Mouse (Mus musculus) hindbrain, embryonic 14.5 days (tissue): ENCODE data around the gene Gm6370. TPM values are rescaled to one million over a fixed set of nuclear protein-coding genes. Genes with fewer than 3 reads are reported as not detected.
"Not testable (repeated sequence)": the region's sequence is repeated elsewhere in the genome, so short reads cannot be mapped to it uniquely, and the experiment has no call there.

Source experiments
- ATAC-seq: fragments of 200-750 bp; cut with Nextera tagmentation; 2 replicates; pipeline ENCODE4 v1.8.0; 2017; ENCODE audit warnings: moderate number of reproducible peaks, mild to moderate bottlenecking, moderate TSS enrichment, moderate library complexity; ENCODE audit not compliant: low FRiP score
- DNase-seq: peaks from one replicate; pipeline ENCODE4 v3.0.0-alpha.2; 2015; ENCODE audit warnings: low spot score
- H3K27ac ChIP-seq: fragments of 300-500 bp; sonication (generic); 2 replicates; pipeline ENCODE4 v1.5.1; 2014; ENCODE audit warnings: mild to moderate bottlenecking, moderate library complexity
- H3K27me3 ChIP-seq: fragments of 300-500 bp; sonication (generic); 2 replicates; pipeline ENCODE4 v1.6.1; 2014; ENCODE audit warnings: mild to moderate bottlenecking, low read length, mixed read lengths; ENCODE audit not compliant: control insufficient read depth, insufficient read depth
- H3K36me3 ChIP-seq: fragments of 300-500 bp; sonication (generic); replicated peaks from 2 replicates; pipeline ENCODE4 v1.6.1; 2014; ENCODE audit not compliant: control insufficient read depth, insufficient read depth
- H3K4me1 ChIP-seq: fragments of 300-500 bp; sonication (generic); replicated peaks from 2 replicates; pipeline ENCODE4 v1.6.1; 2014; ENCODE audit warnings: antibody characterized with exemption, low read length, mixed read lengths; ENCODE audit not compliant: control insufficient read depth, insufficient read depth
- H3K4me2 ChIP-seq: fragments of 300-500 bp; sonication (generic); replicated peaks from 2 replicates; pipeline ENCODE4 v1.6.1; 2014; ENCODE audit warnings: mild to moderate bottlenecking, moderate library complexity
- H3K4me3 ChIP-seq: fragments of 300-500 bp; sonication (generic); replicated peaks from 2 replicates; pipeline ENCODE4 v1.5.1; 2014; ENCODE audit warnings: mild to moderate bottlenecking, low read length
- H3K9ac ChIP-seq: fragments of 300-500 bp; sonication (generic); 2 replicates; pipeline ENCODE4 v1.6.1; 2014
- H3K9me3 ChIP-seq: fragments of 300-500 bp; sonication (generic); 2 replicates; pipeline ENCODE4 v1.6.1; 2016; ENCODE audit warnings: low read length; ENCODE audit not compliant: control insufficient read depth
- WGBS: fragments of 180-500 bp; shearing (Covaris S2); extraction: QIAGEN DNeasy Blood & Tissue Kit; methylation state at CpG from one replicate; pipeline ENCODE4 v1.1.7; 2014; 5-methylcytosine and 5-hydroxymethylcytosine counted together
- polyA plus RNA-seq: library from polyadenylated mRNA; unstranded; fragments of >200 nt; fragmentation: Nextera tagmentation; extraction: Ambion mirVana; gene quantifications from 2 replicates; pipeline ENCODE4 v1.2.1, GENCODE M21; 2014

Gm6370 gene
- polyA plus RNA-seq, 1 experiment from 2014 or later, result not detected

GRCm38 (mm10) chr5:146471821-146472220 is 19.3 kb upstream of the Gm6370 start:
- H3K27ac ChIP-seq, result no peak overlapping the region
- ATAC-seq, result no peak
- 94% methylated on average over 12 of the region's 12 CpGs for WGBS

GRCm38 (mm10) chr5:146479564-146479963 is 11.6 kb upstream of the Gm6370 start:
- not testable (repeated sequence) for H3K9ac ChIP-seq, H3K4me1 ChIP-seq, H3K27ac ChIP-seq, H3K4me3 ChIP-seq, ATAC-seq, DNase-seq, H3K27me3 ChIP-seq, H3K4me2 ChIP-seq, H3K9me3 ChIP-seq, H3K36me3 ChIP-seq
- WGBS, result 11% methylated on average over 4 of the region's 4 CpGs

More at GRCm38 (mm10) chr5:146471821-146472220, 19.3 kb upstream of the Gm6370 start:
- Histone ChIP-seq H3K4me2 (no peak overlapping the region), H3K4me3 (no peak overlapping the region), H3K27me3 (no peaks in the 10 kb centered on the region), H3K36me3 (peaks cover 44% of the 10 kb centered on the region), H3K9ac (no peak overlapping the region), H3K9me3 (no peaks in the 10 kb centered on the region), H3K4me1 (no peaks in the 10 kb centered on the region)
- no peak for DNase-seq

GRCm38 (mm10) chr5:146481665-146482064 is 9.5 kb upstream of the Gm6370 start, which contains the start of gene Gm6408:
Gene Gm6408, plus strand, starts transcription at chr5:146481965.
- not testable (repeated sequence) for H3K27me3 ChIP-seq, H3K9me3 ChIP-seq, H3K27ac ChIP-seq, H3K4me3 ChIP-seq, H3K4me1 ChIP-seq, DNase-seq, H3K9ac ChIP-seq, H3K4me2 ChIP-seq, ATAC-seq, H3K36me3 ChIP-seq
- WGBS, result no CpG with 5 or more reads among the region's 3 CpGs

GRCm38 (mm10) chr5:146488959-146489358 is 2.2 kb upstream of the Gm6370 start:
- H3K9ac ChIP-seq, DNase-seq, H3K36me3 ChIP-seq, H3K27me3 ChIP-seq, H3K4me2 ChIP-seq, H3K4me3 ChIP-seq, H3K9me3 ChIP-seq, H3K27ac ChIP-seq, H3K4me1 ChIP-seq, ATAC-seq: not testable (repeated sequence)
- 14% methylated on average over 3 of the region's 4 CpGs for WGBS

GRCm38 (mm10) chr5:146502099-146502498 is 10.9 kb downstream of the Gm6370 start, which contains the start of gene 4930449I24Rik:
Gene 4930449I24Rik, plus strand, starts transcription at chr5:146502399.
- H3K27ac ChIP-seq, H3K27me3 ChIP-seq, H3K4me2 ChIP-seq, H3K4me3 ChIP-seq, H3K9me3 ChIP-seq, DNase-seq, H3K9ac ChIP-seq, H3K4me1 ChIP-seq, ATAC-seq, H3K36me3 ChIP-seq: not testable (repeated sequence)
- WGBS, result no CpG with 5 or more reads among the region's 5 CpGs

GRCm38 (mm10) chr5:146513823-146514222 is 22.7 kb downstream of the Gm6370 start, which contains the start of gene Gm3402:
Gene Gm3402, plus strand, starts transcription at chr5:146514123.
- H3K4me2 ChIP-seq, H3K27me3 ChIP-seq, H3K9ac ChIP-seq, H3K4me3 ChIP-seq, H3K9me3 ChIP-seq, DNase-seq, H3K4me1 ChIP-seq, ATAC-seq, H3K36me3 ChIP-seq, H3K27ac ChIP-seq: not testable (repeated sequence)
- no CpG with 5 or more reads among the region's 5 CpGs for WGBS

GRCm38 (mm10) chr5:146525501-146525900 is 34.3 kb downstream of the Gm6370 start, which contains the start of gene Gm3404:
Gene Gm3404, plus strand, starts transcription at chr5:146525801.
- H3K27me3 ChIP-seq, ATAC-seq, H3K4me3 ChIP-seq, H3K4me2 ChIP-seq, H3K9me3 ChIP-seq, H3K4me1 ChIP-seq, H3K36me3 ChIP-seq, DNase-seq, H3K9ac ChIP-seq, H3K27ac ChIP-seq: not testable (repeated sequence)
- WGBS, result 100% methylated on average over 1 of the region's 3 CpGs

- H3K4me3 ChIP-seq, H3K36me3 ChIP-seq, ATAC-seq, H3K4me1 ChIP-seq, H3K27me3 ChIP-seq, H3K9me3 ChIP-seq, H3K27ac ChIP-seq, H3K4me2 ChIP-seq, DNase-seq, H3K9ac ChIP-seq: not testable (repeated sequence)
- 100% methylated on average over 2 of the region's 3 CpGs for WGBS
Measured at GRCm38 (mm10) chr5:146537347-146537746, 46.2 kb downstream of the Gm6370 start, which contains the start of gene Gm3409. Gene Gm3409, plus strand, starts transcription at chr5:146537647.
